Mouse (Mus musculus): ENCODE measurements around the gene Rela. TPM values are rescaled to one million over a fixed set of nuclear protein-coding genes. Genes with fewer than 3 reads are reported as not detected.

Gene Rela
- total RNA-seq, 2 experiments from 2014 or later: 22.0 to 23.9 TPM

DNA sequence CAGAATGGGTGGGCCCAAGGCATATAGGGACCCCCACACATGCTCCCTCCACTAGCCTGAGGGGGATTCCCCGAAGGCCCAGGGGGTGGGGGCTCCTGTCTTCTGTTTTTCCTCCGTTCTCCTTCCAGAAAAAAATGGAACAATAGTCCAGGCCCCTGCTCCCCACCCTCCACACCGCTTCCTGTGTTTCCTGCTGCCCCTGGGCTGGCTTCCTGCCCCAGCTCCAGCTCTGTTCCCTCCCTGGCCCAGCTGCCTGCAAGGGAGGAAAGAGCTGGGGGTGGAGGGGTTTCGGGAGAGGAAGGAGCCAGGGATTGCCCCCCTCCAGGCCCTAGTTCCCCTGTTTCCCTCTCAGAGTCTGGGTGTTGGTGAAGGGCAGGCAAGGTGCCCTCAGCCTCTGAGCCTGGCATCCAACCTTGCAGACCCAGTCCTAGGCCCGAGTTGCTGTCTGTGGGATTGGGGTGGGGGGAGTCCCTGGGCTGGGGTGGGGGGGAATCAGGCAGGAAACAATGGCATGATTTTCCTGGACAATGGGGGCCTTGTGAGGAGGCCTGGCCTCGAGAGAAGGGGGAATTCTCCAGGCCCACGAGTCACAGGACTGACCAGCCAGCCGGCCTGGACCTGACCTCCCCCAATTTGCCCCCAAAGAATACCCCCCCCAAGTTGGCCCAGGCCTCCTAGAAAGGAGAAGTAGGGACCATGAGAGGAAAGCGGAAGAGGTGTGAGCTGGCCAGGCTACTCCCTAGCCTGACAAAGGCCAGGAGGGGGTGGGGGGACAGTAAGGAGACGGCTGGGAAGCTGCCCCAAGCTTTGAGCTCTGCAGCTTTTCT is 55.0 kb downstream of the Rela start:
- DNase-seq (ENCODE audit: low spot score in 2 of 2): no peak
- intact Hi-C loops (cut with DNase I): loop anchor here (1.0 kb wide), 1 partner anchor 36 kb away; no protein-coding TSS in a partner anchor

- no peak for DNase-seq (ENCODE audit: low spot score in 2 of 2)
- intact Hi-C loops (cut with DNase I): loop anchor here (1.0 kb wide), 1 partner anchor 35 kb away; no protein-coding TSS in a partner anchor
Observed at GRCm38 (mm10) chr19:5692913-5693396, 55.7 kb downstream of the Rela start.

DNA sequence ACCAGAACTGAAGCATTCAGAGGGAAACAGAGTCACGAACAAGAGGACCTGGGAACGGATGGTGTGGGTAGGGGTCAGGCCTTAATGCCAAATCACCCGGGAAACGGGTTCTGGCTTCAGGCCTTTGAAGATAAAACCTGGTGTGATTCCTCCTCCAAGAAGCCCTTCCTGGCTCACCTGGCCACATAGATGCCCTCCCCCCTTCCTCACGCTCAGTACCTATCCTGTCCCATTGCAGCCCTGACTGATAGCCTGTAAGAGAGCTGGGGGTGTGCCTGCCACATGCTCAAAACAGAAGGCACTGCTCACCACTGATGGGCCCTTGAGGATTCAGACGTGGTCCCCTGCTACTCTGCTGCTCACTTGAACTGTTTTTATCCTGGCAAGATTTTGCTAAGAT is 56.5 kb downstream of the Rela start:
- intact Hi-C loops (cut with DNase I): no loop called here
- no peak for DNase-seq (ENCODE audit: low spot score in 2 of 2)

DNA sequence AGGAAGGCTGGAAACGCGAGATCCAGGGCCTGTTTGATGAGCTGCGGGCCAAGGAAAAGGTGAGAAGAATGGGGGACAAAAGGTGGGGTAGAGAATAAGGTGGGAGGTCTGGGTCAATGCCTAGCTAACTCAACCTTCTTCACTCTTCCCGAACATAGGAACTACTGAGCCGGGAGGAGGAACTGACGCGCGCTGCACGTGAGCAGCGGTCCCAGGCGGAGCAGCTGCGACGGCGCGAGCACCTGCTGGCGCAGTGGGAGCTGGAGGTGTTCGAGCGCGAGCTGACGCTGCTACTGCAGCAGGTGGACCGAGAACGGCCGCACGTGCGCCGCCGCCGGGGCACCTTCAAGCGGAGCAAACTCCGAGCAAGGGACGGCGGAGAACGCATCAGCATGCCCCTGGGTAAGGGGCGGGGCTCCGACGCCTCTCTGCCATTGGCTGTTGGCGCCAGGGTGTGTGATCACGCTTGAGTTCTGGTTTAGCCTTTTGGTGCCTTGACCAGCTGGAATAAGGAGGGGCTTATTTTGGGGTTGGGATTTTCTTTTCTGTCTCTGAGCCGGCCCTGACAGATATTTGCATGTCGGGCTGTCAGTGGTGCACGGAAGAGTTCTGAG is 58.7 kb downstream of the Rela start:
- intact Hi-C loops (cut with DNase I): no loop called here
- no peak for DNase-seq (ENCODE audit: low spot score in 2 of 2)

Small RNA genes within 50 kb of the gene (microRNA-seq; reads per million reads assigned to microRNA genes)
- gene Mir6987: 2.1 to 3.4 reads per million in 2 experiments

Other genes with a start within 250 kb of the Rela start
- gene Sart1, start 248.8 kb upstream of the Rela start, total RNA-seq (2021): 10 to 100 TPM; 84.0 to 85.4 TPM
- gene Tsga10ip, start 235.0 kb upstream of the Rela start, total RNA-seq (2021): under 1 TPM in 1 of 2 experiments, not detected in 1; 0.29 TPM
- gene Drap1, start 212.5 kb upstream of the Rela start, total RNA-seq (2021): 100 to 1,000 TPM; 168 to 192 TPM
- 10 to 100 TPM; 60.8 to 63.3 TPM for gene AI837181, start 212.3 kb upstream of the Rela start, total RNA-seq (2021)
- not detected for gene Fosl1, start 189.9 kb upstream of the Rela start, total RNA-seq (2021)
- 10 to 100 TPM; 25.8 to 26.3 TPM for gene Ccdc85b, start 179.6 kb upstream of the Rela start, total RNA-seq (2021)
- gene Fibp, start 176.9 kb upstream of the Rela start, total RNA-seq (2021): 10 to 100 TPM; 82.9 to 86.6 TPM
- gene Ctsw, start 169.0 kb upstream of the Rela start, total RNA-seq (2021): 1 to 10 TPM; 2.2 to 2.7 TPM
- gene Efemp2, start 163.5 kb upstream of the Rela start, total RNA-seq (2021): 10 to 100 TPM; 14.5 to 15.9 TPM
- 10 to 100 TPM; 33.7 to 37.0 TPM for gene Mus81, start 149.1 kb upstream of the Rela start, total RNA-seq (2021)
- 1,000 to 10,000 TPM; 1,767 to 1,844 TPM for gene Cfl1, start 147.0 kb upstream of the Rela start, total RNA-seq (2021)
- gene 1700020D05Rik, start 133.7 kb upstream of the Rela start, total RNA-seq (2021): 1 to 10 TPM; 5.9 to 6.0 TPM
- 10 to 100 TPM; 78.7 to 83.6 TPM for gene Snx32, start 126.9 kb upstream of the Rela start, total RNA-seq (2021)
- not detected for gene Ovol1, start 76.8 kb upstream of the Rela start, total RNA-seq (2021)
- gene Ap5b1, start 69.5 kb upstream of the Rela start, total RNA-seq (2021): 1 to 10 TPM; 7.4 to 8.2 TPM
- gene Rnaseh2c, start 35.6 kb upstream of the Rela start, total RNA-seq (2021): 10 to 100 TPM; 83.1 to 98.5 TPM
- gene Kat5, start 27.2 kb upstream of the Rela start, total RNA-seq (2021): 10 to 100 TPM; 76.1 to 81.7 TPM
- gene Sipa1, start 26.2 kb downstream of the Rela start, total RNA-seq (2021): 10 to 100 TPM; 23.9 to 24.4 TPM
- 10 to 100 TPM; 12.6 to 15.9 TPM for gene Map3k11, start 51.3 kb downstream of the Rela start, total RNA-seq (2021)
- 10 to 100 TPM; 63.6 to 65.1 TPM for gene Pcnx3, start 51.4 kb downstream of the Rela start, total RNA-seq (2021)
- not detected for gene Kcnk7, start 66.9 kb downstream of the Rela start, total RNA-seq (2021)
- gene Ehbp1l1, start 88.8 kb downstream of the Rela start, total RNA-seq (2021): 10 to 100 TPM; 36.6 to 37.7 TPM
- 10 to 100 TPM; 38.7 to 39.2 TPM for gene Fam89b, start 92.2 kb downstream of the Rela start, total RNA-seq (2021)
- gene Ltbp3, start 103.4 kb downstream of the Rela start, total RNA-seq (2021): 10 to 100 TPM; 26.6 to 29.0 TPM
- gene Scyl1, start 133.9 kb downstream of the Rela start, total RNA-seq (2021): 10 to 100 TPM; 77.7 to 79.5 TPM
- 10 to 100 TPM; 11.1 to 12.1 TPM for gene Frmd8, start 237.8 kb downstream of the Rela start, total RNA-seq (2021)
- 1 to 10 TPM; 2.8 to 3.0 TPM for gene Slc25a45, start 240.3 kb downstream of the Rela start, total RNA-seq (2021)

Data from left cerebral cortex, postnatal 14 days (tissue).